Mouse (Mus musculus): Measurements from ENCODE around the gene Myo16. TPM values are rescaled to one million over a fixed set of nuclear protein-coding genes. Genes with fewer than 3 reads are reported as not detected.

The Myo16 gene
- polyA plus RNA-seq, 1 experiment from 2014 or later = 3.0 TPM

GRCm38 (mm10) chr8:10562046-10562445 lies 408.3 kb downstream of the Myo16 start:
- Histone ChIP-seq H3K4me3 (ENCODE audit: low read depth, low read length) (no peak overlapping the region), H3K9ac (ENCODE audit: low read length) (no peak overlapping the region), H3K4me1 (ENCODE audit: control insufficient read depth, insufficient read depth, low read length) (peaks cover 4% of the 10 kb centered on the region; the same call in 1 of the 2 replicates), H3K4me2 (no peak overlapping the region), H3K9me3 (ENCODE audit: control insufficient read depth, low read length) (no peaks in the 10 kb centered on the region), H3K27ac (ENCODE audit: low read depth, low read length) (no peak overlapping the region), H3K27me3 (ENCODE audit: control insufficient read depth, insufficient read depth, low read length) (no peaks in the 10 kb centered on the region), H3K36me3 (ENCODE audit: control insufficient read depth, insufficient read depth, low read length) (no peaks in the 10 kb centered on the region)
- no peak for DNase-seq (ENCODE audit: low spot score, missing footprints)
- ATAC-seq (ENCODE audit: low FRiP score) = no peak
- WGBS = 70% methylated on average over 13 of the region's 13 CpGs

GRCm38 (mm10) chr8:10562636-10563035 lies 408.9 kb downstream of the Myo16 start:
- Histone ChIP-seq H3K9me3 (ENCODE audit: control insufficient read depth, low read length) (no peaks in the 10 kb centered on the region), H3K4me2 (no peak overlapping the region), H3K4me1 (ENCODE audit: control insufficient read depth, insufficient read depth, low read length) (peaks cover 4% of the 10 kb centered on the region; the same call in 1 of the 2 replicates), H3K27ac (ENCODE audit: low read depth, low read length) (no peak overlapping the region), H3K9ac (ENCODE audit: low read length) (no peak overlapping the region), H3K36me3 (ENCODE audit: control insufficient read depth, insufficient read depth, low read length) (no peaks in the 10 kb centered on the region), H3K4me3 (ENCODE audit: low read depth, low read length) (no peak overlapping the region), H3K27me3 (ENCODE audit: control insufficient read depth, insufficient read depth, low read length) (no peaks in the 10 kb centered on the region)
- 87% methylated on average over 9 of the region's 9 CpGs for WGBS
- no peak for ATAC-seq (ENCODE audit: low FRiP score)
- no peak for DNase-seq (ENCODE audit: low spot score, missing footprints)

- ATAC-seq (ENCODE audit: low FRiP score) (no peak), DNase-seq (ENCODE audit: low spot score, missing footprints) (peak; percentile 76)
- no peak overlapping the region for H3K4me3 ChIP-seq (ENCODE audit: low read depth, low read length)
- H3K9me3 ChIP-seq (ENCODE audit: control insufficient read depth, low read length) = no peaks in the 10 kb centered on the region
- H3K27me3 ChIP-seq (ENCODE audit: control insufficient read depth, insufficient read depth, low read length) = no peaks in the 10 kb centered on the region
- H3K9ac ChIP-seq (ENCODE audit: low read length) = no peak overlapping the region
- H3K27ac ChIP-seq (ENCODE audit: low read depth, low read length) = no peak overlapping the region
- peaks cover 4% of the 10 kb centered on the region; the same call in 1 of the 2 replicates for H3K4me1 ChIP-seq (ENCODE audit: control insufficient read depth, insufficient read depth, low read length)
- H3K4me2 ChIP-seq = no peak overlapping the region
- 76% methylated on average over 11 of the region's 11 CpGs for WGBS
- H3K36me3 ChIP-seq (ENCODE audit: control insufficient read depth, insufficient read depth, low read length) = no peaks in the 10 kb centered on the region
Measured at GRCm38 (mm10) chr8:10565231-10566029, 411.7 kb downstream of the Myo16 start.

GRCm38 (mm10) chr8:10568448-10568847 lies 414.7 kb downstream of the Myo16 start:
- Histone ChIP-seq H3K9ac (ENCODE audit: low read length) (no peak overlapping the region), H3K36me3 (ENCODE audit: control insufficient read depth, insufficient read depth, low read length) (no peaks in the 10 kb centered on the region), H3K9me3 (ENCODE audit: control insufficient read depth, low read length) (no peaks in the 10 kb centered on the region), H3K4me2 (no peak overlapping the region), H3K27ac (ENCODE audit: low read depth, low read length) (no peak overlapping the region), H3K4me3 (ENCODE audit: low read depth, low read length) (no peak overlapping the region), H3K27me3 (ENCODE audit: control insufficient read depth, insufficient read depth, low read length) (no peaks in the 10 kb centered on the region), H3K4me1 (ENCODE audit: control insufficient read depth, insufficient read depth, low read length) (no peaks in the 10 kb centered on the region)
- DNase-seq (ENCODE audit: low spot score, missing footprints) = peak; percentile 78
- WGBS = 77% methylated on average over 4 of the region's 4 CpGs
- no peak for ATAC-seq (ENCODE audit: low FRiP score)

- H3K27ac ChIP-seq (ENCODE audit: low read depth, low read length) = no peak overlapping the region
- WGBS = 23% methylated on average over 6 of the region's 6 CpGs
- no peak for ATAC-seq (ENCODE audit: low FRiP score)
- no peaks in the 10 kb centered on the region; the same call in 1 of the 2 replicates for H3K36me3 ChIP-seq (ENCODE audit: control insufficient read depth, insufficient read depth, low read length)
- DNase-seq (ENCODE audit: low spot score, missing footprints) = peak; percentile 98
- H3K4me3 ChIP-seq (ENCODE audit: low read depth, low read length) = no peak overlapping the region
- H3K9me3 ChIP-seq (ENCODE audit: control insufficient read depth, low read length) = no peaks in the 10 kb centered on the region
- no peak overlapping the region for H3K4me2 ChIP-seq
- H3K9ac ChIP-seq (ENCODE audit: low read length) = no peak overlapping the region
- H3K27me3 ChIP-seq (ENCODE audit: control insufficient read depth, insufficient read depth, low read length) = no peaks in the 10 kb centered on the region
- no peaks in the 10 kb centered on the region for H3K4me1 ChIP-seq (ENCODE audit: control insufficient read depth, insufficient read depth, low read length)
Measured at GRCm38 (mm10) chr8:10574096-10574495, 420.4 kb downstream of the Myo16 start.

- Histone ChIP-seq H3K4me2 (no peak overlapping the region), H3K9ac (ENCODE audit: low read length) (no peak overlapping the region), H3K27ac (ENCODE audit: low read depth, low read length) (no peak overlapping the region), H3K27me3 (ENCODE audit: control insufficient read depth, insufficient read depth, low read length) (no peaks in the 10 kb centered on the region), H3K4me1 (ENCODE audit: control insufficient read depth, insufficient read depth, low read length) (no peaks in the 10 kb centered on the region), H3K36me3 (ENCODE audit: control insufficient read depth, insufficient read depth, low read length) (no peaks in the 10 kb centered on the region; the same call in 1 of the 2 replicates), H3K9me3 (ENCODE audit: control insufficient read depth, low read length) (no peaks in the 10 kb centered on the region), H3K4me3 (ENCODE audit: low read depth, low read length) (no peak overlapping the region)
- peak; percentile 62 for DNase-seq (ENCODE audit: low spot score, missing footprints)
- ATAC-seq (ENCODE audit: low FRiP score) = no peak
- WGBS = 89% methylated on average over 10 of the region's 10 CpGs
Measured at GRCm38 (mm10) chr8:10575244-10575643, 421.5 kb downstream of the Myo16 start.

GRCm38 (mm10) chr8:10586956-10587744 lies 433.4 kb downstream of the Myo16 start:
- no peak for DNase-seq (ENCODE audit: low spot score, missing footprints)
- Histone ChIP-seq H3K4me2 (no peak overlapping the region), H3K9me3 (ENCODE audit: control insufficient read depth, low read length) (no peaks in the 10 kb centered on the region), H3K36me3 (ENCODE audit: control insufficient read depth, insufficient read depth, low read length) (no peaks in the 10 kb centered on the region), H3K27me3 (ENCODE audit: control insufficient read depth, insufficient read depth, low read length) (no peaks in the 10 kb centered on the region), H3K4me3 (ENCODE audit: low read depth, low read length) (no peak overlapping the region), H3K27ac (ENCODE audit: low read depth, low read length) (no peak overlapping the region), H3K9ac (ENCODE audit: low read length) (no peak overlapping the region), H3K4me1 (ENCODE audit: control insufficient read depth, insufficient read depth, low read length) (peaks cover 7% of the 10 kb centered on the region; the same call in 1 of the 2 replicates)
- WGBS = 38% methylated on average over 10 of the region's 14 CpGs
- ATAC-seq (ENCODE audit: low FRiP score) = peak; percentile 50; the same call in 1 of the 2 replicates

- Histone ChIP-seq H3K4me2 (no peak overlapping the region), H3K9me3 (ENCODE audit: control insufficient read depth, low read length) (no peaks in the 10 kb centered on the region), H3K4me1 (ENCODE audit: control insufficient read depth, insufficient read depth, low read length) (peaks cover 7% of the 10 kb centered on the region; the same call in 1 of the 2 replicates), H3K27me3 (ENCODE audit: control insufficient read depth, insufficient read depth, low read length) (no peaks in the 10 kb centered on the region), H3K27ac (ENCODE audit: low read depth, low read length) (no peak overlapping the region), H3K36me3 (ENCODE audit: control insufficient read depth, insufficient read depth, low read length) (no peaks in the 10 kb centered on the region), H3K4me3 (ENCODE audit: low read depth, low read length) (no peak overlapping the region), H3K9ac (ENCODE audit: low read length) (no peak overlapping the region)
- ATAC-seq (ENCODE audit: low FRiP score) = no peak
- 92% methylated on average over 11 of the region's 11 CpGs for WGBS
- no peak for DNase-seq (ENCODE audit: low spot score, missing footprints)
Measured at GRCm38 (mm10) chr8:10589422-10589933, 435.8 kb downstream of the Myo16 start.

GRCm38 (mm10) chr8:10592917-10593316 lies 439.2 kb downstream of the Myo16 start:
- 85% methylated on average over 6 of the region's 6 CpGs for WGBS
- no peaks in the 10 kb centered on the region for H3K9me3 ChIP-seq (ENCODE audit: control insufficient read depth, low read length)
- DNase-seq (ENCODE audit: low spot score, missing footprints) (no peak), ATAC-seq (ENCODE audit: low FRiP score) (no peak)
- no peak overlapping the region for H3K9ac ChIP-seq (ENCODE audit: low read length)
- H3K4me1 ChIP-seq (ENCODE audit: control insufficient read depth, insufficient read depth, low read length) = no peaks in the 10 kb centered on the region
- H3K4me3 ChIP-seq (ENCODE audit: low read depth, low read length) = no peak overlapping the region
- H3K27me3 ChIP-seq (ENCODE audit: control insufficient read depth, insufficient read depth, low read length) = no peaks in the 10 kb centered on the region
- no peak overlapping the region for H3K4me2 ChIP-seq
- no peak overlapping the region for H3K27ac ChIP-seq (ENCODE audit: low read depth, low read length)
- no peaks in the 10 kb centered on the region for H3K36me3 ChIP-seq (ENCODE audit: control insufficient read depth, insufficient read depth, low read length)

Data from midbrain, embryonic 11.5 days (tissue).